Comparison of ENCODE assay signal across 7 mouse cellular contexts in genomic region chr2:148406971-148407869, GRCm38 (mm10). TPM values are rescaled to one million over a fixed set of nuclear protein-coding genes. Genes with fewer than 3 reads are reported as not detected.
DNase-seq lines count a peak whose midpoint lies in the region; ATAC-seq lines count a peak whose summit lies in the region.

No protein-coding gene starts in this region.

- peak overlapping the region; percentile 66 for H3K9ac ChIP-seq in heart, embryonic 11.5 days (ENCODE audit: low read depth, low read length)

- 0 out of 2 replicates have a peak overlapping the region, but pooled peaks have one; percentile 22 for H3K27ac ChIP-seq in heart, embryonic 11.5 days (ENCODE audit: low read depth, low read length)

- H3K9me3 ChIP-seq in heart, embryonic 11.5 days (replicated peaks; ENCODE audit: control insufficient read depth, low read length): no peaks in the 10 kb centered on the region

- H3K4me3 ChIP-seq in heart, embryonic 11.5 days (ENCODE audit: low read depth, low read length): peak overlapping the region; percentile 50

- ATAC-seq in heart, embryonic 11.5 days (replicated peaks; ENCODE audit: insufficient number of reproducible peaks, low FRiP score, low TSS enrichment): peak; percentile 29; the same call in 1 of the 2 replicates
- ATAC-seq in megakaryocyte, adult 5-6 weeks (ENCODE audit: poor library complexity, severe bottlenecking): peak; percentile 43

- peaks cover 16% of the 10 kb centered on the region for H3K27me3 ChIP-seq in heart, embryonic 11.5 days (ENCODE audit: control insufficient read depth, insufficient read depth, low read length)
- no peaks in the 10 kb centered on the region for H3K27me3 ChIP-seq in splenic B cell, adult 2 months (ENCODE audit: control insufficient read depth, insufficient read depth, low read length, poor library complexity, severe bottlenecking)

- DNase-seq in adrenal gland, adult (ENCODE audit: inconsistent age in 2 of 2, low spot score in 1 of 2): peak; percentile 69 to 91
- DNase-seq in embryo, embryonic 10 days (ENCODE audit: low spot score): peak; percentile 47
- DNase-seq in kidney, postnatal 10 days: peak; percentile 74
- DNase-seq in splenic B cell, adult 2 months (ENCODE audit: low read depth, low spot score): peak; percentile 69
- DNase-seq in frontal cortex, postnatal 25 days (ENCODE audit: low spot score in 2 of 2): no peak

- WGBS in heart, embryonic 11.5 days (ENCODE audit: insufficient replicate concordance): 4% methylated on average over 55 of the region's 55 CpGs

- H3K4me2 ChIP-seq in heart, embryonic 11.5 days: peak overlapping the region; percentile 85

- no peaks in the 10 kb centered on the region for H3K36me3 ChIP-seq in heart, embryonic 11.5 days (ENCODE audit: control insufficient read depth, insufficient read depth, low read length)
- no peaks in the 10 kb centered on the region for H3K36me3 ChIP-seq in splenic B cell, adult 2 months (ENCODE audit: control insufficient read depth, insufficient read depth, low read length, poor library complexity, severe bottlenecking)

- H3K4me1 ChIP-seq in heart, embryonic 11.5 days (ENCODE audit: control insufficient read depth, insufficient read depth, low read length): peaks cover 8% of the 10 kb centered on the region

RNA-seq across cellular contexts. Expression of gene Thbd, which starts 0.8 kb away (rescaled TPM):
- 18.5 and 19.2 TPM in 2 replicates for polyA plus RNA-seq in heart, embryonic 11.5 days (2014; fragmentation: Nextera tagmentation; extraction: Ambion mirVana)
- 31.0 and 33.5 TPM in 2 replicates for total RNA-seq in megakaryocyte, adult 5-6 weeks (2015)
- 31.1 and 31.3 TPM in 2 replicates for total RNA-seq in megakaryocyte, adult 5-6 weeks (2017)

RNA-seq across cellular contexts. Expression of gene Sstr4, which starts 12.1 kb away (rescaled TPM):
- 1.2 and 1.7 TPM in 2 replicates for polyA plus RNA-seq in heart, embryonic 11.5 days (2014; fragmentation: Nextera tagmentation; extraction: Ambion mirVana)
- 0.80 TPM in 1 of 2 replicates, not detected in the other for total RNA-seq in megakaryocyte, adult 5-6 weeks (2015)
- 1.5 TPM in 1 of 2 replicates, not detected in the other for total RNA-seq in megakaryocyte, adult 5-6 weeks (2017)

RNA-seq across cellular contexts. Expression of gene Cd93, which starts 36.1 kb away (rescaled TPM):
- polyA plus RNA-seq in heart, embryonic 11.5 days (2014; fragmentation: Nextera tagmentation; extraction: Ambion mirVana): 22.9 and 23.1 TPM in 2 replicates
- 48.5 and 49.1 TPM in 2 replicates for total RNA-seq in megakaryocyte, adult 5-6 weeks (2015)
- total RNA-seq in megakaryocyte, adult 5-6 weeks (2017): 61.8 and 65.4 TPM in 2 replicates

Comparison
In these comparisons a context has a peak if more than half of its experiments do, and no peak if none do; other contexts are left out.
1. DNase-seq: peak in adrenal gland, adult (2 of 2), embryo, embryonic 10 days (single experiment), kidney, postnatal 10 days (single experiment) and splenic B cell, adult 2 months (single experiment); none in frontal cortex, postnatal 25 days (0 of 2).